Mouse (Mus musculus): ENCODE results near the gene Nck1.
A peak's percentile ranks its signal among the peaks of the same experiment; 100 is the strongest.

Nck1 gene

GRCm38 (mm10) chr9:100468151-100468550, 77.8 kb downstream of the Nck1 start:
- DNase-seq: no peak

GRCm38 (mm10) chr9:100467653-100468052, 78.3 kb downstream of the Nck1 start:
- DNase-seq: no peak

- no peak for DNase-seq
These were observed 79.2 kb downstream of the Nck1 start for GRCm38 (mm10) chr9:100466743-100467142.

GRCm38 (mm10) chr9:100465988-100466387, 79.9 kb downstream of the Nck1 start:
- DNase-seq: no peak

- no peak for DNase-seq
These were observed 80.6 kb downstream of the Nck1 start for GRCm38 (mm10) chr9:100465380-100465779.

- no peak for DNase-seq
These were observed 82.2 kb downstream of the Nck1 start for GRCm38 (mm10) chr9:100463771-100464170.

- DNase-seq: peak; percentile 38
These were observed 83.8 kb downstream of the Nck1 start for GRCm38 (mm10) chr9:100462098-100462497.

- DNase-seq: no peak
These were observed 84.3 kb downstream of the Nck1 start for GRCm38 (mm10) chr9:100461671-100462070.

- DNase-seq: peak; percentile 81
These were observed 85.7 kb downstream of the Nck1 start for GRCm38 (mm10) chr9:100460203-100460602.

GRCm38 (mm10) chr9:100457971-100458681, 87.8 kb downstream of the Nck1 start:
- DNase-seq: peak; percentile 66

GRCm38 (mm10) chr9:100454664-100454993, 91.3 kb downstream of the Nck1 start:
- no peak for DNase-seq

GRCm38 (mm10) chr9:100453944-100454663, 91.8 kb downstream of the Nck1 start:
- DNase-seq: peak; percentile 82

GRCm38 (mm10) chr9:100452432-100452831, 93.5 kb downstream of the Nck1 start:
- no peak for DNase-seq

GRCm38 (mm10) chr9:100446059-100446686, 99.8 kb downstream of the Nck1 start:
- peak; percentile 88 for DNase-seq

Data from thymus, postnatal 4 days (tissue).